Mouse (Mus musculus) cerebellum, adult 2 months (tissue): ENCODE results near the gene Rapgef2. TPM values are rescaled to one million over a fixed set of nuclear protein-coding genes. Genes with fewer than 3 reads are reported as not detected.

ENCODE experiments used
- DNase-seq, 2 experiments: peaks; one replicate each; pipeline ENCODE4 v3.0.0; 2021
- H3K27ac ChIP-seq: fragments of 200-500 bp; 2 replicates; pipeline ENCODE4 v1.5.1; 2012; ENCODE audit warnings: low read length, control low read depth, inconsistent platforms; ENCODE audit not compliant: insufficient read depth
- H3K27me3 ChIP-seq: fragments of 200-500 bp; 2 replicates; pipeline ENCODE4 v1.6.1; 2012; ENCODE audit warnings: inconsistent platforms, mild to moderate bottlenecking, low read length, moderate library complexity; ENCODE audit not compliant: control insufficient read depth, insufficient read depth
- H3K4me1 ChIP-seq: fragments of 200-500 bp; 2 replicates; pipeline ENCODE4 v1.6.1; 2011; ENCODE audit warnings: low read length; ENCODE audit not compliant: control insufficient read depth, insufficient read depth
- H3K4me3 ChIP-seq: fragments of 200-500 bp; replicated peaks from 2 replicates; pipeline ENCODE3; 2011; ENCODE audit warnings: mild to moderate bottlenecking, low read depth, low read length, control low read depth; ENCODE audit not compliant: insufficient read depth
- CTCF ChIP-seq: fragments of 200-500 bp; IDR thresholded peaks from 2 replicates; pipeline ENCODE4 v1.5.1; 2011; ENCODE audit warnings: low read depth, mild to moderate bottlenecking, control low read depth, low read length, moderate library complexity, borderline replicate concordance; ENCODE audit not compliant: insufficient read depth
- POLR2A ChIP-seq: fragments of 200-500 bp; IDR thresholded peaks from 2 replicates; pipeline ENCODE4 v1.6.1; 2011; ENCODE audit warnings: low read length, control low read depth, borderline replicate concordance; ENCODE audit not compliant: insufficient read depth
- whole genome bisulfite sequencing: fragments of 180-500 bp; shearing (Covaris S2); methylation state at CpG from one replicate; pipeline ENCODE4 v1.1.7; 2018; 5-methylcytosine and 5-hydroxymethylcytosine counted together
- polyA plus RNA-seq: library from polyadenylated mRNA; depleted of rRNA; stranded (reverse); fragments of >200 nt; gene quantifications from 2 replicates; pipeline ENCODE4 v1.2.3, GENCODE M21; 2012

Rapgef2 gene
- polyA plus RNA-seq, 1 experiment, result 30.5 TPM

DNA sequence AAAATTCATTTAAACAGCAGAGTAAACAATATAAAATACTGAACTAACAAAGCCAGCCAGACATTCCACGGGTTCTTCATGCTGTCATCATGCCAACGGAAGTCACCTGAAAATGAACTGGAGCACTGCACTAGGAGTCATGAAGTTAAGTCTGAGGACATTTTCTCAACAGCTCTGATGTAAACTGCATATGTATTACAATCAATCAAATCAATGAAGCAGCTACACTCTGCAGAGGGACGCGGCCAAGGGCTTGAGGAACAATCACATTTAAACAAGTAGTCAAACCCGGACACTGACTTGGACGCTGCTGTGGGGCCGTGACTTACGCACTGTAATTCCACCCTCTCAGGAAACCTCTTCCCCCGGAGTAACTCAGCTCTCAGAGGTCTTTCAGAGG, 82.1 kb downstream of the Rapgef2 start:
- Histone ChIP-seq H3K4me1 (peaks cover 8% of the 10 kb centered on the region), H3K4me3 (no peak overlapping the region), H3K27me3 (no peaks in the 10 kb centered on the region), H3K27ac (no peak overlapping the region)
- DNase-seq, result no peak
- TF ChIP-seq POLR2A (no peak), CTCF (no peak)
- WGBS, result 72% methylated on average over 9 of the region's 9 CpGs

GRCm38 (mm10) chr3:79203821-79204220, 82.5 kb downstream of the Rapgef2 start:
- 81% methylated on average over 5 of the region's 5 CpGs for WGBS
- TF ChIP-seq POLR2A (no peak), CTCF (no peak)
- H3K4me3 ChIP-seq, result no peak overlapping the region
- DNase-seq, result no peak
- peaks cover 8% of the 10 kb centered on the region for H3K4me1 ChIP-seq
- H3K27ac ChIP-seq, result no peak overlapping the region
- H3K27me3 ChIP-seq, result no peaks in the 10 kb centered on the region

DNA sequence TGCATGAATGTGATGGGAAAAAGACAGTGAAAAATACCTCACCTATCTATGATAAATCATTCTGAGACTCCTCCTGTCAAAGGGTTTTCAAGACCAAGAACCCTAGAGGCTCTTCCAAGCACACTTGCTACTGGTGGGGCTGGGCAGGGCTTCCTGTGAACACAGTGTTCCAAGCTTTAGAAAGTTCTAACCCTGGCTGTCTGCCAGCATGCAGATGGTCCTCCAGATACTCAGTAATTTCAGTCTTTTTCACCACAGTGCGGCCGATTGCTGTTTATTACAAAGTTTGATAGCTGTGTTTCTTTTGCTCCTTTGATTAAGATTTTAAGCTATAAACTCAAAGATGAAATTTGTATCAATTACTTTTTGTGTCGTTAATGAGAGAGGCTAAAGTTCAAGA, 83.1 kb downstream of the Rapgef2 start:
- WGBS, result 17% methylated on average over 3 of the region's 3 CpGs
- DNase-seq, result peak in 1 of 2 experiments; percentile 61

GRCm38 (mm10) chr3:79202275-79203153, 83.8 kb downstream of the Rapgef2 start:
- Histone ChIP-seq H3K27me3 (no peaks in the 10 kb centered on the region), H3K27ac (0 out of 2 replicates have a peak overlapping the region, but pooled peaks have one; percentile 41)
- WGBS, result 41% methylated on average over 11 of the region's 11 CpGs

More for the DNA sequence above, 83.1 kb downstream of the Rapgef2 start:
- no peak overlapping the region for H3K4me3 ChIP-seq
- TF ChIP-seq POLR2A (no peak), CTCF (no peak)
- peaks cover 8% of the 10 kb centered on the region for H3K4me1 ChIP-seq
- H3K27me3 ChIP-seq, result no peaks in the 10 kb centered on the region
- no peak overlapping the region for H3K27ac ChIP-seq

GRCm38 (mm10) chr3:79196708-79197437, 89.4 kb downstream of the Rapgef2 start:
- Histone ChIP-seq H3K27me3 (no peaks in the 10 kb centered on the region), H3K27ac (no peak overlapping the region), H3K4me3 (no peak overlapping the region), H3K4me1 (peaks cover 21% of the 10 kb centered on the region)
- DNase-seq, result peak in 1 of 2 experiments; percentile 71
- 55% methylated on average over 6 of the region's 6 CpGs for WGBS
- TF ChIP-seq CTCF (peak; percentile 84), POLR2A (no peak)

More at GRCm38 (mm10) chr3:79202275-79203153, 83.8 kb downstream of the Rapgef2 start:
- TF ChIP-seq POLR2A (no peak), CTCF (peak; percentile 93)
- Histone ChIP-seq H3K4me3 (no peak overlapping the region), H3K4me1 (peaks cover 8% of the 10 kb centered on the region)
- DNase-seq, result peak; percentile 73 to 74

- Histone ChIP-seq H3K27ac (no peak overlapping the region), H3K4me3 (no peak overlapping the region), H3K27me3 (no peaks in the 10 kb centered on the region), H3K4me1 (peaks cover 28% of the 10 kb centered on the region)
- TF ChIP-seq POLR2A (no peak), CTCF (no peak)
- DNase-seq, result peak in 1 of 2 experiments; percentile 49
- 25% methylated on average over 9 of the region's 9 CpGs for WGBS
These were observed 91.0 kb downstream of the Rapgef2 start for GRCm38 (mm10) chr3:79195280-79195679.

DNA sequence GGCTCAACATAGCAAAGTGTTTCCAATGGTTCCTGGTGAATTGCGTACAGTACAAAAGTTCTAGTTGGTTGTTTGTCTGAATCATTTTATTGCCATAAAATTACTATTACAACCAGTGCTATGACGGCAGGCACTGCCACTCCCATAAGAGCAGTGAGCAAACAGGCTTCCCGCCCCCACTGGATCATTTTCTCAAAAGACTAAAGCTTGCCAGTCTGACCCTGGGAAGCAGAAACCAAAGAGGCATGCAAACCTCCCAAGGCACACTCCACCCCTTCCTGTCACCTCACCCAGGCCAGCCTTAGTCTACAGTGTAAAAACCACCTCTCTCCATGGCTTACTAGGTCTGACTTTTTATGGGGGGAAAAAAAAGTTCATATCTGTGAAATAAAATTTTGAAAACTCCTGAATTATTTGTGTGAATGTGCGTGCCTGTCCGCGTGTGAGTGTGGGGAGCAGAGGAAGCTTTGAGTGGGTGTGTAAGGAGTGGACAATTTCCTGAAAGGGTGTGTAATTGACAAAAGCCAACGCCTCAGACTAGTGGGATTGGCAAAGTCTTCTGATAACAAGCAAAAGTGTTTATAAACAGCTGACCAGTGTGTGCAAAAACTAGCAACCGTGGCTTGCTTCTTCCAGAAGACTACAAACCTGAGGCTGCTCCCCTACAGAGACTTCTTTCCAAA, 92.1 kb downstream of the Rapgef2 start:
- WGBS, result 88% methylated on average over 8 of the region's 8 CpGs
- 0 out of 2 replicates have a peak overlapping the region, but pooled peaks have one; percentile 19 for H3K27ac ChIP-seq
- no peak for DNase-seq

More for the DNA sequence above, 92.1 kb downstream of the Rapgef2 start:
- H3K27me3 ChIP-seq, result no peaks in the 10 kb centered on the region
- no peak overlapping the region for H3K4me3 ChIP-seq
- peaks cover 24% of the 10 kb centered on the region for H3K4me1 ChIP-seq
- TF ChIP-seq POLR2A (no peak), CTCF (no peak)
